Mouse (Mus musculus) lung, embryonic 16.5 days (tissue): ENCODE measurements at regions not wholly inside any gene's neighbourhood (a gene's known extent, or its start where the extent isn't known, plus 50 kb on each side); places are given as distances from the start of the nearest gene placed in this dataset.

Experiments used
- ATAC-seq: fragments of 200-750 bp; cut with Nextera tagmentation; 2 replicates; pipeline ENCODE4 v1.8.0; 2017; ENCODE audit warnings: low read depth, mild to moderate bottlenecking, moderate library complexity
- H3K27ac ChIP-seq: fragments of 300-500 bp; sonication (generic); 2 replicates; pipeline ENCODE4 v1.5.1; 2014; ENCODE audit warnings: mild to moderate bottlenecking, control low read depth, low read length
- H3K27me3 ChIP-seq: fragments of 300-500 bp; sonication (generic); 2 replicates; pipeline ENCODE4 v1.6.1; 2014; ENCODE audit warnings: low read depth, low read length, mixed read lengths; ENCODE audit not compliant: control insufficient read depth, insufficient read depth
- H3K36me3 ChIP-seq: fragments of 300-500 bp; sonication (generic); 2 replicates; pipeline ENCODE4 v1.6.1; 2014; ENCODE audit warnings: low read length; ENCODE audit not compliant: control insufficient read depth, insufficient read depth
- H3K4me1 ChIP-seq: fragments of 300-500 bp; sonication (generic); replicated peaks from 2 replicates; pipeline ENCODE4 v1.6.1; 2014; ENCODE audit warnings: low read length, mixed read lengths; ENCODE audit not compliant: control insufficient read depth, insufficient read depth
- H3K4me2 ChIP-seq: fragments of 300-500 bp; sonication (generic); 2 replicates; pipeline ENCODE4 v1.6.1; 2014; ENCODE audit warnings: low read depth, low read length, control low read depth
- H3K4me3 ChIP-seq: fragments of 300-500 bp; sonication (generic); 2 replicates; pipeline ENCODE4 v1.5.1; 2014; ENCODE audit warnings: mild to moderate bottlenecking, low read length, control low read depth
- H3K9ac ChIP-seq: fragments of 300-500 bp; sonication (generic); 2 replicates; pipeline ENCODE4 v1.6.1; 2014; ENCODE audit warnings: low read length, control low read depth
- H3K9me3 ChIP-seq: fragments of 300-500 bp; sonication (generic); 2 replicates; pipeline ENCODE4 v1.6.1; 2016; ENCODE audit warnings: low read length; ENCODE audit not compliant: control insufficient read depth
- WGBS: fragments of 180-500 bp; shearing (Covaris S2); extraction: QIAGEN DNeasy Blood & Tissue Kit; methylation state at CpG from one replicate; pipeline ENCODE4 v1.1.7; 2014; 5-methylcytosine and 5-hydroxymethylcytosine counted together

GRCm38 (mm10) chr3:83538898-83539297 lies 227.2 kb upstream of the Sfrp2 start:
- H3K4me1 ChIP-seq = no peaks in the 10 kb centered on the region
- H3K36me3 ChIP-seq = no peaks in the 10 kb centered on the region
- H3K27ac ChIP-seq = no peak overlapping the region
- H3K9me3 ChIP-seq = no peaks in the 10 kb centered on the region
- no peaks in the 10 kb centered on the region for H3K27me3 ChIP-seq
- 62% methylated on average over 2 of the region's 2 CpGs for WGBS
- H3K4me2 ChIP-seq = no peak overlapping the region
- ATAC-seq = no peak
- no peak overlapping the region for H3K4me3 ChIP-seq
- no peak overlapping the region for H3K9ac ChIP-seq

- Histone ChIP-seq H3K27me3 (no peaks in the 10 kb centered on the region), H3K4me2 (no peak overlapping the region), H3K9ac (no peak overlapping the region), H3K36me3 (no peaks in the 10 kb centered on the region), H3K4me3 (no peak overlapping the region), H3K4me1 (no peaks in the 10 kb centered on the region), H3K9me3 (no peaks in the 10 kb centered on the region), H3K27ac (no peak overlapping the region)
- WGBS = 61% methylated on average over 11 of the region's 11 CpGs
- ATAC-seq = no peak
Observed at GRCm38 (mm10) chr3:83540997-83541932, 224.9 kb upstream of the Sfrp2 start.

- Histone ChIP-seq H3K9ac (no peak overlapping the region), H3K4me1 (no peaks in the 10 kb centered on the region), H3K9me3 (no peaks in the 10 kb centered on the region), H3K4me3 (no peak overlapping the region), H3K4me2 (no peak overlapping the region), H3K27ac (no peak overlapping the region), H3K27me3 (no peaks in the 10 kb centered on the region), H3K36me3 (no peaks in the 10 kb centered on the region)
- ATAC-seq = no peak
- 68% methylated on average over 9 of the region's 9 CpGs for WGBS
Observed at GRCm38 (mm10) chr3:83552516-83553139, 213.5 kb upstream of the Sfrp2 start.

GRCm38 (mm10) chr3:83553858-83554257 lies 212.3 kb upstream of the Sfrp2 start:
- H3K4me3 ChIP-seq = no peak overlapping the region
- no peaks in the 10 kb centered on the region for H3K9me3 ChIP-seq
- no peak overlapping the region for H3K4me2 ChIP-seq
- no peaks in the 10 kb centered on the region for H3K27me3 ChIP-seq
- no peaks in the 10 kb centered on the region for H3K4me1 ChIP-seq
- no peaks in the 10 kb centered on the region for H3K36me3 ChIP-seq
- H3K27ac ChIP-seq = no peak overlapping the region
- no peak for ATAC-seq
- H3K9ac ChIP-seq = no peak overlapping the region
- WGBS = 42% methylated on average over 11 of the region's 11 CpGs

- no peaks in the 10 kb centered on the region for H3K36me3 ChIP-seq
- no peaks in the 10 kb centered on the region for H3K27me3 ChIP-seq
- H3K9ac ChIP-seq = no peak overlapping the region
- no peaks in the 10 kb centered on the region for H3K9me3 ChIP-seq
- ATAC-seq = no peak
- no peak overlapping the region for H3K4me2 ChIP-seq
- WGBS = 70% methylated on average over 10 of the region's 10 CpGs
- no peak overlapping the region for H3K4me3 ChIP-seq
- no peak overlapping the region for H3K27ac ChIP-seq
- H3K4me1 ChIP-seq = no peaks in the 10 kb centered on the region
Observed at GRCm38 (mm10) chr3:83556788-83557515, 209.2 kb upstream of the Sfrp2 start.

- 51% methylated on average over 3 of the region's 3 CpGs for WGBS
- Histone ChIP-seq H3K4me2 (no peak overlapping the region), H3K9ac (no peak overlapping the region), H3K27ac (no peak overlapping the region), H3K4me3 (no peak overlapping the region), H3K36me3 (no peaks in the 10 kb centered on the region), H3K4me1 (no peaks in the 10 kb centered on the region), H3K9me3 (no peaks in the 10 kb centered on the region), H3K27me3 (no peaks in the 10 kb centered on the region)
- ATAC-seq = no peak
Observed at GRCm38 (mm10) chr3:83562026-83562425, 204.1 kb upstream of the Sfrp2 start.

- H3K4me3 ChIP-seq = no peak overlapping the region
- no peaks in the 10 kb centered on the region for H3K9me3 ChIP-seq
- H3K4me2 ChIP-seq = no peak overlapping the region
- no peaks in the 10 kb centered on the region for H3K36me3 ChIP-seq
- no peaks in the 10 kb centered on the region for H3K27me3 ChIP-seq
- ATAC-seq = no peak
- no peak overlapping the region for H3K9ac ChIP-seq
- WGBS = 85% methylated on average over 4 of the region's 4 CpGs
- H3K4me1 ChIP-seq = no peaks in the 10 kb centered on the region
- no peak overlapping the region for H3K27ac ChIP-seq
Observed at GRCm38 (mm10) chr3:83575526-83575925, 190.6 kb upstream of the Sfrp2 start.

GRCm38 (mm10) chr3:83576155-83576554 lies 190.0 kb upstream of the Sfrp2 start:
- H3K27me3 ChIP-seq = no peaks in the 10 kb centered on the region
- H3K36me3 ChIP-seq = no peaks in the 10 kb centered on the region
- no peak overlapping the region for H3K9ac ChIP-seq
- no peaks in the 10 kb centered on the region for H3K4me1 ChIP-seq
- no peaks in the 10 kb centered on the region for H3K9me3 ChIP-seq
- ATAC-seq = no peak
- H3K4me3 ChIP-seq = no peak overlapping the region
- 83% methylated on average over 2 of the region's 2 CpGs for WGBS
- H3K4me2 ChIP-seq = no peak overlapping the region
- no peak overlapping the region for H3K27ac ChIP-seq

- Histone ChIP-seq H3K27ac (no peak overlapping the region), H3K4me1 (no peaks in the 10 kb centered on the region), H3K27me3 (no peaks in the 10 kb centered on the region), H3K9me3 (no peaks in the 10 kb centered on the region), H3K4me2 (no peak overlapping the region), H3K9ac (no peak overlapping the region), H3K4me3 (no peak overlapping the region), H3K36me3 (no peaks in the 10 kb centered on the region)
- no peak for ATAC-seq
- 75% methylated on average over 4 of the region's 4 CpGs for whole genome bisulfite sequencing
Observed at GRCm38 (mm10) chr3:83580766-83581165, 185.4 kb upstream of the Sfrp2 start.
